Mouse (Mus musculus): ENCODE measurements around the gene Hist1h4f. TPM values are rescaled to one million over a fixed set of nuclear protein-coding genes. Genes with fewer than 3 reads are reported as not detected.

The Hist1h4f gene
- polyA plus RNA-seq (2012; ENCODE audit: low replicate concordance): 39.6 and 48.6 TPM in 2 replicates

DNA sequence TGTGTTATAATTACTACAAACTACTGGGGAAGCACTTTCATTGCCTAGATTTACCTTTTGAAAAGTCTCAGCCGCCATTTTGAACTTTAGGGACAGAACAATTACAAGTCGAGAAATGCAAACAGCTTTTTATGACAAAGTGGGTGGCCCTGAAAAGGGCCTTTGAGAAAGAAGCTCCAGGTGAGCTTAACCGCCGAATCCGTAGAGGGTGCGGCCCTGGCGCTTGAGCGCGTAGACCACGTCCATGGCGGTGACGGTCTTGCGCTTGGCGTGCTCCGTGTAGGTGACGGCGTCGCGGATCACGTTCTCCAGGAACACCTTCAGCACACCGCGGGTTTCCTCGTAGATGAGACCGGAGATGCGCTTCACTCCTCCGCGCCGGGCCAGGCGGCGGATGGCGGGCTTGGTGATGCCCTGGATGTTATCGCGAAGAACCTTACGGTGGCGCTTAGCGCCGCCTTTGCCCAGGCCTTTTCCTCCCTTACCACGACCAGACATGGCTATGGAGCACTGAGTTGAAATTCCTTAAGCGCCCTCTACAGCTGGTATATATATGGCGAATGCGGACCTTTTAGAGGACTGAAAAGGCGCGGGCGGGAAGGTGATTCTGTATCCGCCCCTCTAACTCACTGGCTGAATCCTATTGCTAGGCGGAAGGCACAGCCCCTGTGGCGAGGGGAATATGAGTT is at the start of gene Hist1h4f:
TSS of gene Hist1h4f (minus strand) at position 503 of the 689 bp plus-strand sequence.

GRCm38 (mm10) chr13:23581408-23582218 is 30.2 kb upstream of the Hist1h4f start, which contains the start of gene Hist1h4d:
Gene Hist1h4d, plus strand, starts transcription at chr13:23581598.

DNA sequence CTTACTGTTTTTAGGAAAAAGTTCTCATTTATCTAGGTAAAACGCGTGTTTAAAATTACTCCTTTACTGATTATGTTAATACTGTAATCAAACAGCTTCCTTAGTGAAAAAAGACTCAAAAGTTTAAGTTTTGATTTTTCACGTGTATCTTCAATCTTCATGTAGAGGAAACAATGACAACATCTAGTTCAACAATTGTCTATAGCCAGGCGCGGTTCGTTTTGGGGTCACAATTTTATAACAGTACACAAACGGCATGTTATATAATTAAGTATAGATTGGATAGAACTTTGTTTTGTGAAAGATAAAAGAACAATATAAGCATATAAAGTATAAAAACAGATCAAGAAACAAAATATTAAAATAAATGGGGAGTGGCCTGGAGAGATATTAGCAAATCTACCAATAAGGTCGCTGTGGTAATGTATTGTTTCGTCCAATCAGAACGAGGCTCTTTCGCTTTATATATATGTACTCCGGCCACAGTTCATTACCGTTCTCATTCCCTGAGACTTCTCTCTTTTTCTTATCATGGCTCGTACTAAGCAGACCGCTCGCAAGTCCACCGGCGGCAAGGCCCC is 23.9 kb upstream of the Hist1h4f start, which contains the start of gene Hist1h3d:
TSS of gene Hist1h3d (plus strand) at position 493 of the 581 bp plus-strand sequence.

GRCm38 (mm10) chr13:23573898-23574524 is 22.6 kb upstream of the Hist1h4f start, which contains the start of the genes Hist1h2bf and Hist1h2ad:
Gene Hist1h2bf, minus strand, starts transcription at chr13:23574196.
Gene Hist1h2ad, plus strand, starts transcription at chr13:23574381.

DNA sequence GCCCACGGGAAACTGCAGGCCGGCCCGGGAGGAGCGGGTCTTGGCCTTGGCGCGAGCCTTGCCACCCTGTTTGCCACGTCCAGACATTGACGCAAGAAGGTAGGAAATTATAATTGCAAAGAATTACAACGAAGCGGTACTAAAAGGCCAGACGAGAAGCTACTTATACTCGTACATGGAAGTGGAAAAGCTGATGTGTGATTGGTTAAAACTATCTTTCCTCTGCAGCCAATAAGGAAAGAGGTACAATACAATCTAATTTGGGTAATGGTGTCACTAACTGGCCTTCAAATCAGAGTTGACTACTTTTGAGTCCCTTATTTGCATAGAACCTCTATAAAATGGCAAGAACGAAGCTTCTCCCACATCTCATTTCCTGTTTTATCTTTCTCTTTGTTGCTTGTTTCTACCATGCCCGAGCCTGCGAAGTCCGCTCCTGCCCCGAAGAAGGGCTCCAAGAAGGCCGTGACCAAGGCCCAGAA is 19.6 kb upstream of the Hist1h4f start, which contains the start of the genes Hist1h2ae and Hist1h2bg:
TSS of gene Hist1h2ae (minus strand) at position 199 of the 482 bp plus-strand sequence.
TSS of gene Hist1h2bg (plus strand) at position 375 of the 482 bp plus-strand sequence.

GRCm38 (mm10) chr13:23561883-23562659 is 10.6 kb upstream of the Hist1h4f start, which contains the start of gene Hist1h3e:
Gene Hist1h3e, minus strand, starts transcription at chr13:23562369.

DNA sequence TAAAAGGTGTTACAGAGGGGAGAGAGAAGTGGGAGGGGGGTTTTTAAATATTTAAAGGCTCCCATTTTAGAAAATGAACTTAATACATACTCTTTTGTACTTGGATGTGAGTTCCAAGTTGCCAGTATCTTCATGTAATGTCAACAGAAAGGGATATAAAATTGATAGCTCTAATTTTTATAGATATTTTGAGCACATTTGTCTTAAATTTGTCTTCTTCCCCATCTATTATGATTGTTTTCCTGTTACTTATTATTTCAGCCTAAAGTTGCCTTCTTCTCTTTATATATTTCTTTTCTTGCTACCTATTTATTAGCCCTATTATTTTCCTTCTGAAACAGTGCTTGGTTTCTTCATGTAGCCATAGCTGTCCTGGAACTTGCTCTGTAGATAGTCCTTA is 1.5 kb upstream of the Hist1h4f start, which contains the start of gene Hist1h1d:
TSS of gene Hist1h1d (plus strand) at position 301 of the 400 bp plus-strand sequence.

GRCm38 (mm10) chr13:23543965-23544786 is 7.3 kb downstream of the Hist1h4f start, which contains the start of gene Hist1h3f:
Gene Hist1h3f, plus strand, starts transcription at chr13:23544052.

DNA sequence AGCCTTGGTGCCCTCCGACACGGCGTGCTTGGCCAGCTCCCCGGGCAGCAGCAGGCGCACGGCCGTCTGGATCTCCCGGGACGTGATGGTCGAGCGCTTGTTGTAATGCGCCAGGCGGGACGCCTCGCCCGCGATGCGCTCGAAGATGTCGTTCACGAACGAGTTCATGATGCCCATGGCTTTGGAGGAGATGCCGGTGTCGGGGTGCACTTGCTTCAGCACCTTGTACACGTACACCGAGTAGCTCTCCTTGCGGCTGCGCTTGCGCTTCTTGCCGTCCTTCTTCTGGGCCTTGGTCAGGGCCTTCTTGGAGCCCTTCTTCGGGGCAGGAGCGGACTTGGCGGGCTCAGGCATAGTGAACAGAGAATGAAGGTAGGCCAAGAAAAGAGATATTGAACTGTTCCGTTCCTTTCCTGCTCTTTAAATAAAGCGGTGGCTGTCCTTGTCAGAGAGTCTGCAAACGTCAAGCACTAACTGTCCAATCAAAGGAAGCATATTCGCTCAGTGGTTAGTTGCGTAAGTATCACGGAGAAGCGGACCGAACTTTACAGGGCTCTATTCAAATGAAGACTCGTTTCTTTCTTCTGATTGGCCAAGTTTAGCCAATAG is 8.3 kb downstream of the Hist1h4f start, which contains the start of gene Hist1h2bh:
TSS of gene Hist1h2bh (minus strand) at position 394 of the 609 bp plus-strand sequence.

GRCm38 (mm10) chr13:23535137-23536075 is 16.0 kb downstream of the Hist1h4f start, which contains the start of gene Hist1h3g:
Gene Hist1h3g, plus strand, starts transcription at chr13:23535422.

DNA sequence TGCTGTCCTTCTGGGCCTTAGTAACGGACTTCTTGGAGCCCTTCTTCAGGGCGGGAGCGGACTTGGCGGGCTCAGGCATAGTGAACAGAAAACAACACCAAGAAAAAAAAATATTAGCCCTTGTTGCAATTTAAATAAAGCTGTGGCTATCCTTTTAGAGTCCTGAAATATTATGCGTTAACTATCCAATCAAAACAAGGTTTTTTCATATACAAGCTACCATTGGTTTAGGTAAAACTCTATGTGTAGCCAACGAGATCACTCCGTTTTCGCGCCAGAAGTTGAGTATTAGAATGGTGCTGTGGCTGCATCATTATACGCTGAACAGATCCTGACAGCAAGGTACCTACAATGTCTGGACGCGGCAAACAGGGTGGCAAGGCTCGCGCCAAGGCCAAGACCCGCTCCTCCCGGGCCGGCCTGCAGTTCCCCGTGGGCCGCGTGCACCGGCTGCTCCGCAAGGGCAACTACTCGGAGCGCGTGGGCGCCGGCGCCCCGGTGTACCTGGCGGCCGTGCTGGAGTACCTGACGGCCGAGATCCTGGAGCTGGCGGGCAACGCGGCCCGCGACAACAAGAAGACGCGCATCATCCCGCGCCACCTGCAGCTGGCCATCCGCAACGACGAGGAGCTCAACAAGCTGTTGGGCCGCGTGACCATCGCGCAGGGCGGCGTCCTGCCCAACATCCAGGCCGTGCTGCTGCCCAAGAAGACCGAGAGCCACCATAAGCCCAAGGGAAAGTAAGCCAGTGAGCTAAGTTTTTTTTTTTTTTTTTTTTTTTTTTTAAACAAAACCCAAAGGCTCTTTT is 17.7 kb downstream of the Hist1h4f start, which contains the start of gene Hist1h2af:
TSS of gene Hist1h2af (plus strand) at position 347 of the 808 bp plus-strand sequence.

GRCm38 (mm10) chr13:23530901-23531875 is 20.3 kb downstream of the Hist1h4f start, which contains the start of gene Hist1h4h:
Gene Hist1h4h, plus strand, starts transcription at chr13:23531050.

Data from leukemia stem cell, adult 10-12 weeks (primary cell).